Mouse (Mus musculus) MEL (cell line): ENCODE measurements around the gene Srebf1.

ENCODE experiments used
- BHLHE40 ChIP-seq: IDR thresholded peaks from 2 replicates; pipeline ENCODE4 v1.6.1; 2012; ENCODE audit warnings: low read depth, mild to moderate bottlenecking, inconsistent platforms, low read length, improper control_type of control experiment, borderline replicate concordance
- CHD2 ChIP-seq: IDR thresholded peaks from 2 replicates; pipeline ENCODE4 v1.6.1; 2011; ENCODE audit warnings: low read length, improper control_type of control experiment
- CTCF ChIP-seq, 3 experiments: IDR thresholded peaks in 2 of 3; conservative IDR thresholded peaks in 1 of 3; 2 replicates each; pipeline ENCODE4 v1.5.1; 2011 to 2012; ENCODE audit warnings: low read length in 3 of 3, low read depth in 2 of 3, mild to moderate bottlenecking in 2 of 3, improper control_type of control experiment in 1 of 3, inconsistent platforms in 1 of 3, mixed read lengths in 1 of 3, moderate library complexity in 1 of 3; ENCODE audit not compliant: control insufficient read depth in 1 of 3, insufficient read depth in 1 of 3, poor library complexity in 1 of 3, severe bottlenecking in 1 of 3
- EP300 ChIP-seq, 2 experiments: IDR thresholded peaks; 2 replicates each; pipeline ENCODE4 v1.6.1; 2011; ENCODE audit warnings: improper control_type of control experiment in 2 of 2, low read length in 2 of 2, low read depth in 1 of 2, mild to moderate bottlenecking in 1 of 2
- HCFC1 ChIP-seq: IDR thresholded peaks from 2 replicates; pipeline ENCODE4 v1.6.1; 2012; ENCODE audit warnings: low read depth, mild to moderate bottlenecking, inconsistent platforms, low read length, improper control_type of control experiment, moderate library complexity
- JUND ChIP-seq: IDR thresholded peaks from 2 replicates; pipeline ENCODE4 v1.6.1; 2011; ENCODE audit warnings: low read depth, mild to moderate bottlenecking, improper control_type of control experiment, low read length
- MAFK ChIP-seq: IDR thresholded peaks from 2 replicates; pipeline ENCODE4 v1.6.1; 2011; ENCODE audit warnings: low read depth, mild to moderate bottlenecking, low read length, improper control_type of control experiment, borderline replicate concordance
- MAX ChIP-seq: IDR thresholded peaks from 2 replicates; pipeline ENCODE4 v1.6.1; 2011; ENCODE audit warnings: low read length, improper control_type of control experiment
- MXI1 ChIP-seq: IDR thresholded peaks from 2 replicates; pipeline ENCODE4 v1.6.1; 2011; ENCODE audit warnings: mild to moderate bottlenecking, low read depth, low read length, improper control_type of control experiment
- POLR2A ChIP-seq, 2 experiments: IDR thresholded peaks; 2 replicates each; pipeline ENCODE4 v1.6.1; 2011 to 2012; ENCODE audit warnings: low read length in 2 of 2, mild to moderate bottlenecking in 2 of 2, control low read depth in 1 of 2, improper control_type of control experiment in 1 of 2, low read depth in 1 of 2, moderate library complexity in 1 of 2; ENCODE audit not compliant: control insufficient read depth in 1 of 2, insufficient read depth in 1 of 2, poor library complexity in 1 of 2
- ZC3H11A ChIP-seq: IDR thresholded peaks from 2 replicates; pipeline ENCODE4 v1.6.1; 2012; ENCODE audit warnings: low read depth, mild to moderate bottlenecking, inconsistent platforms, low read length, improper control_type of control experiment
- ZKSCAN1 ChIP-seq: IDR thresholded peaks from 2 replicates; pipeline ENCODE4 v1.6.1; 2012; ENCODE audit warnings: low read depth, mild to moderate bottlenecking, inconsistent platforms, low read length, improper control_type of control experiment, moderate library complexity
- ZMIZ1 ChIP-seq: IDR thresholded peaks from 2 replicates; pipeline ENCODE4 v1.6.1; 2012; ENCODE audit warnings: low read depth, mild to moderate bottlenecking, inconsistent platforms, low read length, improper control_type of control experiment, moderate library complexity

DNA sequence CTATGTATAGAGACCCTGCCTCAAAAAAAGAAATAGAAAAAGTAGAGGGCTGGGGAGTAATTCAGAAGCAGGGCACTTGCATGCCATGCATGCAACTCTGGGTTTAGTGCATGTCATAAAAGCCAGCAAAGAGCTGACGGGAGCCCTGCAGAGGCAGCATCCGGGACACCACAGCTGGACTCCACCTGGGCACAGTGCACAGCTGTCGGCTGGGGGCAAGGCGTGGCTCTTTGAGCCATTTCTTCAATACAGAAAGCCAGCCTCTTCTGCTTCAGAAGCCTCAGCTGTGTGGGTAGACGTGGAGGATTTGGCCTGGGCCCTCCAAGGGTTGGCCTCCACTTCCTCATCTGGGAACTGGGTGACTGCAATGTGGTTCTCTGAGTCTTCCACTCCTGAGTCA, 13.0 kb upstream of the Srebf1 start:
- TF ChIP-seq EP300 (IDR thresholded peaks at IDR 0.05; ENCODE audit: low read depth in 1 of 2, low read length in 2 of 2) (no peak), MAX (no peak), CTCF (IDR thresholded peaks at IDR 0.05 in 2 of 3, conservative IDR thresholded peaks at IDR 0.05 in 1 of 3; ENCODE audit: control insufficient read depth in 1 of 3, insufficient read depth in 1 of 3, low read depth in 2 of 3, low read length in 3 of 3, poor library complexity in 1 of 3, severe bottlenecking in 1 of 3) (no peak), CHD2 (no peak), MXI1 (no peak), HCFC1 (no peak), ZC3H11A (no peak), POLR2A (IDR thresholded peaks at IDR 0.05; ENCODE audit: control insufficient read depth in 1 of 2, insufficient read depth in 1 of 2, low read depth in 1 of 2, low read length in 2 of 2, poor library complexity in 1 of 2) (no peak), ZKSCAN1 (no peak), MAFK (no peak), BHLHE40 (no peak), JUND (no peak), ZMIZ1 (no peak)
